Mouse (Mus musculus): ENCODE measurements around the gene Gm10277. TPM values are rescaled to one million over a fixed set of nuclear protein-coding genes. Genes with fewer than 3 reads are reported as not detected.
"Not testable (repeated sequence)": the region's sequence is repeated elsewhere in the genome, so short reads cannot be mapped to it uniquely, and the experiment has no call there.

Gm10277 gene
- total and polyA plus RNA-seq, 2 experiments from 2014 or later: 0.29 TPM; not detected in 1

GRCm38 (mm10) chr11:77752525-77752924 is 35.0 kb downstream of the Gm10277 start:
- TF ChIP-seq CTCF (IDR thresholded peaks at IDR 0.05; ENCODE audit: low read depth): no peak
- H3K9me3 ChIP-seq (ENCODE audit: low read length): no peaks in the 10 kb centered on the region
- H3K4me1 ChIP-seq (ENCODE audit: insufficient read depth): no peaks in the 10 kb centered on the region
- DNase-seq: no peak
- 83% methylated on average over 5 of the region's 5 CpGs for WGBS
- H3K4me3 ChIP-seq (ENCODE audit: low read depth, low read length): no peak overlapping the region
- H3K36me3 ChIP-seq (ENCODE audit: insufficient read depth): no peaks in the 10 kb centered on the region
- no peaks in the 10 kb centered on the region for H3K27me3 ChIP-seq (ENCODE audit: insufficient read depth, low read length)
- H3K27ac ChIP-seq (ENCODE audit: low read depth, low read length): no peak overlapping the region
- no peak for ATAC-seq
- H3K4me2 ChIP-seq (ENCODE audit: low read depth): no peak overlapping the region
- no peak overlapping the region for H3K9ac ChIP-seq

- no peaks in the 10 kb centered on the region for H3K9me3 ChIP-seq (ENCODE audit: low read length)
- no peaks in the 10 kb centered on the region for H3K4me1 ChIP-seq (ENCODE audit: insufficient read depth)
- no peaks in the 10 kb centered on the region for H3K27me3 ChIP-seq (ENCODE audit: insufficient read depth, low read length)
- no peak overlapping the region for H3K27ac ChIP-seq (ENCODE audit: low read depth, low read length)
- no peak overlapping the region for H3K4me3 ChIP-seq (ENCODE audit: low read depth, low read length)
- TF ChIP-seq CTCF (IDR thresholded peaks at IDR 0.05; ENCODE audit: low read depth): no peak
- H3K36me3 ChIP-seq (ENCODE audit: insufficient read depth): no peaks in the 10 kb centered on the region
- ATAC-seq (no peak), DNase-seq (no peak)
- H3K4me2 ChIP-seq (ENCODE audit: low read depth): no peak overlapping the region
- WGBS: 56% methylated on average over 5 of the region's 5 CpGs
- no peak overlapping the region for H3K9ac ChIP-seq
Observed at GRCm38 (mm10) chr11:77748996-77749395, 38.6 kb downstream of the Gm10277 start.

GRCm38 (mm10) chr11:77747103-77747502 is 40.4 kb downstream of the Gm10277 start:
- 97% methylated on average over 13 of the region's 15 CpGs for WGBS

GRCm38 (mm10) chr11:77746652-77747051 is 40.9 kb downstream of the Gm10277 start:
- ATAC-seq (no peak), DNase-seq (no peak)
- no peaks in the 10 kb centered on the region for H3K9me3 ChIP-seq (ENCODE audit: low read length)
- H3K4me2 ChIP-seq (ENCODE audit: low read depth): no peak overlapping the region
- H3K9ac ChIP-seq: no peak overlapping the region
- H3K4me3 ChIP-seq (ENCODE audit: low read depth, low read length): no peak overlapping the region
- H3K27ac ChIP-seq (ENCODE audit: low read depth, low read length): no peak overlapping the region
- no peaks in the 10 kb centered on the region for H3K36me3 ChIP-seq (ENCODE audit: insufficient read depth)
- no peaks in the 10 kb centered on the region for H3K4me1 ChIP-seq (ENCODE audit: insufficient read depth)
- no peak for TF ChIP-seq CTCF (IDR thresholded peaks at IDR 0.05; ENCODE audit: low read depth)
- no peaks in the 10 kb centered on the region for H3K27me3 ChIP-seq (ENCODE audit: insufficient read depth, low read length)
- WGBS: 90% methylated on average over 4 of the region's 4 CpGs

More at GRCm38 (mm10) chr11:77747103-77747502, 40.4 kb downstream of the Gm10277 start:
- H3K4me1 ChIP-seq (ENCODE audit: insufficient read depth); H3K27me3 ChIP-seq (ENCODE audit: insufficient read depth, low read length); H3K4me2 ChIP-seq (ENCODE audit: low read depth); H3K9me3 ChIP-seq (ENCODE audit: low read length); H3K27ac ChIP-seq (ENCODE audit: low read depth, low read length); ATAC-seq; H3K36me3 ChIP-seq (ENCODE audit: insufficient read depth); H3K4me3 ChIP-seq (ENCODE audit: low read depth, low read length); DNase-seq; H3K9ac ChIP-seq: not testable (repeated sequence)

GRCm38 (mm10) chr11:77743966-77744365 is 43.6 kb downstream of the Gm10277 start:
- H3K9ac ChIP-seq: no peak overlapping the region
- WGBS: 35% methylated on average over 6 of the region's 6 CpGs
- ATAC-seq: no peak
- no peak overlapping the region for H3K4me3 ChIP-seq (ENCODE audit: low read depth, low read length)
- no peak overlapping the region for H3K4me2 ChIP-seq (ENCODE audit: low read depth)
- no peaks in the 10 kb centered on the region for H3K36me3 ChIP-seq (ENCODE audit: insufficient read depth)
- peak; percentile 24; the same call in 1 of the 2 replicates for TF ChIP-seq CTCF (IDR thresholded peaks at IDR 0.05; ENCODE audit: low read depth)
- DNase-seq: no peak
- H3K4me1 ChIP-seq (ENCODE audit: insufficient read depth): no peaks in the 10 kb centered on the region
- no peak overlapping the region for H3K27ac ChIP-seq (ENCODE audit: low read depth, low read length)
- no peaks in the 10 kb centered on the region for H3K27me3 ChIP-seq (ENCODE audit: insufficient read depth, low read length)
- H3K9me3 ChIP-seq (ENCODE audit: low read length): no peaks in the 10 kb centered on the region

GRCm38 (mm10) chr11:77738555-77738954 is 49.0 kb downstream of the Gm10277 start:
- Histone ChIP-seq H3K9me3 (ENCODE audit: low read length) (no peaks in the 10 kb centered on the region), H3K9ac (no peak overlapping the region), H3K4me3 (ENCODE audit: low read depth, low read length) (no peak overlapping the region), H3K4me1 (ENCODE audit: insufficient read depth) (no peaks in the 10 kb centered on the region), H3K4me2 (ENCODE audit: low read depth) (no peak overlapping the region), H3K27me3 (ENCODE audit: insufficient read depth, low read length) (no peaks in the 10 kb centered on the region), H3K36me3 (ENCODE audit: insufficient read depth) (no peaks in the 10 kb centered on the region), H3K27ac (ENCODE audit: low read depth, low read length) (no peak overlapping the region)
- no peak for DNase-seq
- no peak for ATAC-seq
- no peak for TF ChIP-seq CTCF (IDR thresholded peaks at IDR 0.05; ENCODE audit: low read depth)
- WGBS: 52% methylated on average over 7 of the region's 7 CpGs

GRCm38 (mm10) chr11:77737289-77737688 is 50.3 kb downstream of the Gm10277 start:
- no peaks in the 10 kb centered on the region for H3K9me3 ChIP-seq (ENCODE audit: low read length)
- no peak overlapping the region for H3K4me3 ChIP-seq (ENCODE audit: low read depth, low read length)
- no peaks in the 10 kb centered on the region for H3K36me3 ChIP-seq (ENCODE audit: insufficient read depth)
- no peak overlapping the region for H3K9ac ChIP-seq
- ATAC-seq (peak; percentile 43; the same call in 1 of the 2 replicates), DNase-seq (peak; percentile 83)
- no peaks in the 10 kb centered on the region for H3K27me3 ChIP-seq (ENCODE audit: insufficient read depth, low read length)
- 1% methylated on average over 6 of the region's 6 CpGs for WGBS
- no peak overlapping the region for H3K4me2 ChIP-seq (ENCODE audit: low read depth)
- TF ChIP-seq CTCF (IDR thresholded peaks at IDR 0.05; ENCODE audit: low read depth): peak; percentile 93
- no peaks in the 10 kb centered on the region for H3K4me1 ChIP-seq (ENCODE audit: insufficient read depth)
- H3K27ac ChIP-seq (ENCODE audit: low read depth, low read length): no peak overlapping the region

Other genes starting within 250 kb of the Gm10277 start
- 74.2 and 87.4 TPM in 2 replicates for gene Taok1, start 179.9 kb downstream of the Gm10277 start, total RNA-seq (2014; rRNA removed)
- 20.4 and 30.8 TPM in 2 replicates for gene Taok1, start 179.9 kb downstream of the Gm10277 start, polyA plus RNA-seq (2015; fragmentation: Nextera tagmentation; extraction: Ambion mirVana)
- gene Nufip2, start 101.6 kb downstream of the Gm10277 start, total RNA-seq (2014; rRNA removed): 42.9 and 52.0 TPM in 2 replicates
- 1.7 and 3.0 TPM in 2 replicates for gene Nufip2, start 101.6 kb downstream of the Gm10277 start, polyA plus RNA-seq (2015; fragmentation: Nextera tagmentation; extraction: Ambion mirVana)
- 0.23 and 0.95 TPM in 2 replicates for gene Cryba1, start 62.5 kb downstream of the Gm10277 start, total RNA-seq (2014; rRNA removed)
- 0.41 and 0.88 TPM in 2 replicates for gene Cryba1, start 62.5 kb downstream of the Gm10277 start, polyA plus RNA-seq (2015; fragmentation: Nextera tagmentation; extraction: Ambion mirVana)
- 67.5 and 85.2 TPM in 2 replicates for gene Myo18a, start 24.5 kb downstream of the Gm10277 start, total RNA-seq (2014; rRNA removed)
- gene Myo18a, start 24.5 kb downstream of the Gm10277 start, polyA plus RNA-seq (2015; fragmentation: Nextera tagmentation; extraction: Ambion mirVana): 23.9 and 33.8 TPM in 2 replicates
- gene Pipox, start 106.3 kb upstream of the Gm10277 start, total RNA-seq (2014; rRNA removed): 3.8 and 6.8 TPM in 2 replicates
- 3.7 and 4.2 TPM in 2 replicates for gene Pipox, start 106.3 kb upstream of the Gm10277 start, polyA plus RNA-seq (2015; fragmentation: Nextera tagmentation; extraction: Ambion mirVana)
- 150 and 194 TPM in 2 replicates for gene Sez6, start 143.1 kb upstream of the Gm10277 start, total RNA-seq (2014; rRNA removed)
- gene Sez6, start 143.1 kb upstream of the Gm10277 start, polyA plus RNA-seq (2015; fragmentation: Nextera tagmentation; extraction: Ambion mirVana): 183 and 214 TPM in 2 replicates
- gene Phf12, start 195.0 kb upstream of the Gm10277 start, total RNA-seq (2014; rRNA removed): 35.9 and 49.3 TPM in 2 replicates
- 6.2 and 9.1 TPM in 2 replicates for gene Phf12, start 195.0 kb upstream of the Gm10277 start, polyA plus RNA-seq (2015; fragmentation: Nextera tagmentation; extraction: Ambion mirVana)
- gene Dhrs13, start 244.5 kb upstream of the Gm10277 start, total RNA-seq (2014; rRNA removed): 48.4 and 59.2 TPM in 2 replicates
- 40.5 and 48.4 TPM in 2 replicates for gene Dhrs13, start 244.5 kb upstream of the Gm10277 start, polyA plus RNA-seq (2015; fragmentation: Nextera tagmentation; extraction: Ambion mirVana)

Data from forebrain, postnatal 0 days (tissue).